Mouse (Mus musculus): Measurements from ENCODE around the gene Lin7b. TPM values are rescaled to one million over a fixed set of nuclear protein-coding genes. Genes with fewer than 3 reads are reported as not detected.
"Not testable (repeated sequence)": the region's sequence is repeated elsewhere in the genome, so short reads cannot be mapped to it uniquely, and the experiment has no call there.

Lin7b gene
- polyA plus RNA-seq, 1 experiment = 7.2 TPM

DNA sequence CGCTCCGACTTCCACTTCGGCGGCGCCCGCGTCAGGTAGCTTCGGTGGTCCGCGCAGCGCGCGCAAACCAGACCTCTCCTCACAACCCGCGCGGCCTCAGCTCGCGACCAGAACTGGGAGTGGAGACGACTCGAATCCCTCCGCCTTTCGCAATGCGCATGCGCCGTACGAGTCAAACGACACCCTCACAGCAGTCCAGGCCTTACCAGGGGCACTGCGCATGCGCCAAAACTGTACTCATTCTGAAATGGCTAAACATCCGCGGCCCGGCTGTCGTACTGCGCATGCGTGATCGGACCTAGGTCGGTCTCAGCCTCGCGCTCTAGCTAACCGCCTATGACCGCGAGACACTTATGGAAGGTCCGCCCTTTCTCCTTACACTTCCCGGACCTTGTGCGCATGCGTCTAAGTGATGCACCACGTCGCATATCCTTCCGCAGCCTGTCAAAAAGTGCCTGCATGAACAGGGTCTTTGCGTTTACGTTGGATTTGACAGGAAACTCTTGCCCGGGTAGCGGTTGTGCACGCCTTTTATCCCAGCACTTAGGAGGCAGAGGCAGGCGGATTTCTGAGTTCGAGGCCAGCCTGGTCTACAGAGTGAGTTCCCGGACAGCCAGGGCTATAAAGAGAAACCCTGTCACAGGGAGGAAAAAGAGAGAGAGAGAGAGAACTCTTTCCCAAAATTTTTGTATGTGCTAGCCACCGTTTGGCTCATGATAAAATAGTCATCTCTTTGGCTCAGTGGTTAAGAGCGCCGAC is 25.4 kb upstream of the Lin7b start, which contains the start of gene Snrnp70:
Gene Snrnp70, minus strand, starts transcription at position 165 of the 759 bp plus-strand sequence.
- DNase-seq (ENCODE audit: low read depth) = peak; percentile 97

DNA sequence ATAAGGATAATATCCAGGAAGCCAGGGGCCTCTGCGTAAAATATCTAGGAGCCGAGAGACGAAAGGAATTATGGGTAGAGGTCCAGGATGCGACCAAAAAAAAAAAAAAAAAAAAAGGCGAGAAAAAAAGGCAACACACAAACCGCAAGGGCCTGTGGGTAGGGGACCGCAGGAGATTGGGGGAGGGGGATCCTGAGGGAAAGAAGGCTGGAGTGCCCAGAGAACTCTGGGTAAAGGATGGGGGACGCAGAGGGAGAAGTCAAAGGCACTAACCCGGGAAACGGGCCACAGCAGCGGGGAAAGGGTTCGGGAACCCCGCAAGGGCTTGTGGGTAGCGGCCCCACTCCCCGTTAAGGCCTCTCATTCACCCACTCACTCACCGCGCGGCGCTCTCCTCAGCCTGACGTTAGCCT is 24.8 kb upstream of the Lin7b start:
- DNase-seq (ENCODE audit: low read depth) = no peak

DNA sequence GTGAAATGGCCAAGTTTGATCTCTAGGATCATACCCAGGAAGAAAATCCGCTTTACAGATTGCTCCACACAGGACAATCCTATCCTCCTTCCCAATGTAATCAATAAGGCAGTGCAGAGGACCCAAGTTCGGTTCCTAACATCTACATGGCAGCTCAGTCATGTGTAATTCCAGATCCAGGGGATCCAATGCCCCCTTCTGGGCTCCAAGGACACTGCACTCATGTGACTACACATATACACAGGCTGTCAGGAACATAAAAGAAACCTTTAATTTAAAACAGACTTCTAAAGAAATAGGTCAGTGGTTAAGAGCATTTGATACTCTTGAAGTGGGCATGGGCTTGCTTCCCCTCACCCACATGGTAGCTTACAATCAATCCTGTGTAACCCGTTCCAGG is 15.7 kb upstream of the Lin7b start:
- DNase-seq (ENCODE audit: low read depth) = no peak

DNA sequence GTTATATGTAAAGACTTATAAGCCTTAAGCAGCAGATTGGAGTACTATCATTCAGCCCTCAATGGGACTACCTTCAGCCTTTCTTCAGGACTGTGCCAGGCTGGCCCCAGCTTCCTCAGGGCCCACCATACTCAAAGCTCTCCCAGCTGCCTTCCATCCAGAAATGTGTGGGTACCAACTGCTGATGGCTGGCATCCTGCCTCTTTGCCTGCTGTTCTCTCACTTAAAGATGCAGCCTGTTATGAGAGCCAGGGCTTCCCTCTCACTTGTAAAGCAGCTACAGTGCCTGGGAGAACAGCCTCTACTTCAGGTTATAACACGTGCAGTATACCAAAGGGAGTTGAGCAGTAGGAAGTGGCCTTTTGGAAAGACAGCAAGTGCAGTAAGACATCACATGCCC is 5.7 kb upstream of the Lin7b start:
- no peak for DNase-seq (ENCODE audit: low read depth)

DNA sequence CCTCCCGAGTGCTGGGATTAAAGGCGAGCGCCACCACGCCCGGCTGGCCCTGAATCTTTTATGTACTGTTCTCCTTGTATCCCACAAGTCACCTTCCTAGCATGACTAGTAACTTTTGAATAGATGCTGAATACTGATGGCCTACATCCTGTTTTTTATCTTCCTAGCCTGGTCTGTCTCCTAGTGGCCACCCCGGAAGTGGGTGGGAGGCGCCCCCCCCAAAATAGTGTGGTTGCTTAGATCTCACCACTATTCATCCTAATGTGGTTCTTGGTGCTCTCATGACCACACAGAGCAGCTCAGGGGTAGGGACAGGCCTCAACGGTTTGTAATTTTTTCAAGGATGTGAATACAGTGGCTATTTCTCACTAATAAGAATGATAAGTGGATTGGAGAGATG is 4.2 kb upstream of the Lin7b start:
- DNase-seq (ENCODE audit: low read depth) = no peak

DNA sequence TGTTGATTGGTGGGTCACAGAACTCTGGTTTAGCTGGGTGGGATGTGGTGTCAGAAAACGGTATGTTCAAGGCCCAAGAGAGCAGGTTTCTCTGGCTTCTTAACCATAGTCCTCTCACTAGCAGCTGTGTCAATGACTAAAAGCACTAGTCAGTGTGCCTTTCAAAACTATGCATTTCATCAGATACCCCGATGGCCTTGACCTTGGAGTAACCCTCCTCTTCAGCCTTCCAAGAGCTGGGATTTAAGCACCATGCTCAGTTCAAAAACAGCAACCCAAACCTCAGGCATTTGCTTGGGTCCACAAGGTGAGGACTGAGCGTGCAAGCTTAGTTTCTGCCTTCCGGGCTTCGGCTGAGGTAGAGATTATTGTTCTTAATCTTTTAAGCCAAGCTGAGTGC is 2.0 kb upstream of the Lin7b start:
- no peak for DNase-seq (ENCODE audit: low read depth)

DNA sequence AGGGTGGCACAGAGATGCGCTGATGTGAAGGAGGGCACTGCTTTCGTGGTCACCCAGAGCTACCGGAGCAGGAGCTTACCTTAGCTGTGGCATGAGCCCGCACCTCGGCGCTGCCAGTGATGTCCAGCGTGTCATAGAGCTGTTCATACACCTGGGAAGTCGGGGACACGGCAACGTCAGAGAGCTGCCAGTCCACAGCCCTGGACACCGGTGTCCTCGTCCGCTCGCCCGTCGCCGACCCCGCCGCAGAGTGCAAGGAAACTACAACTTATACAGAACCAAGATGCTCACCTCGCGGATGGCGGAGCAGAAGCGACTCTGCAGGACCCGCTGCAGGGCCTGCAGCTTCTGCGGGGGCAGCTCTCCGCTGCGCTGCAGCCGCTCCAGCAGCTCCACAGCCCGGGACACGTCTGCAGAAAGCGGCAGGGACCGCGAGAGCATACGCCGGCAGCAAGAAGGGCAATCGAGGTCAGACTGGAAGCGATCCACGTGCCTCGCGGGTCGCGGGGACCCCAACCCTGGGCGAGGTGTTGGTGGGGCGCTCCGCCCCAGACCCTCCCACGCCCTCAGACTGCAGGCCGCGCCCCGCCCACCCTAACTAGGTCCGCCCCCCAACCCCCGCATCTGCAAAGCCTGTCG is 428 bp downstream of the Lin7b start:
- DNase-seq (ENCODE audit: low read depth) = no peak

DNA sequence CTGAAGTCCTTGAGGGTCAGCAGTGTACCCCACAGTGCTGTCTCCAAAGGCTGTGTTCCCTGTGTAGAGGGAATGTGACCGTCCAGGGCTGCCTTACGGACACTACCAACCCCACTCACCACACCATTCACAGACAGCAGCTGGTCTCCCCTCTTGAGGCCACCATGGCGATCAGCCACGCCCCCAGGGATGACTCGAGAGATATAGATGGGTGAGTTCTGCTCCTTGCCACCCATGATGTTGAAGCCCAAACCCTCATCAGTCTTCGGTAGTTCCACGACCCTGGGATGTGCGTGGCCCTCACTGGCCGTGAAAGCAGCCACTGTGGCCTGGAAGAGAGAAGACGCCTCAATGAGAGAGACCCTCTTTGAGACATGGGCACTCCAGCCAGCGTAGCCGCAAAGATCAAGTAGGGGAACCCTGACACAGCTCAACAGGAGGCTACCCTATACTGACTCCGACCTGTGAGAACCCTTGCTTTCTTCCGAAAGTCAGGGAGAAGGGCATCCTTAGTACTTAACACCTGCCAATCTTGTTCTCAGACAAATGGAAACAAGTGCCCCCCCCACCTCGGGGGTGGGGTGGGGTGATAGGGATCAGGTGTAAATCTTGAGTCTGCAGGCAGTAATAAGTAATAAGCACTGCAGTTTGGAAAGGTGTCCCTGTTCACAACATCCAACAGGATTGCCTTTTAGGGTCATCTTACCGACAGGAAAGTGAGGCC is 1.2 kb downstream of the Lin7b start:
- DNase-seq (ENCODE audit: low read depth) = no peak

DNA sequence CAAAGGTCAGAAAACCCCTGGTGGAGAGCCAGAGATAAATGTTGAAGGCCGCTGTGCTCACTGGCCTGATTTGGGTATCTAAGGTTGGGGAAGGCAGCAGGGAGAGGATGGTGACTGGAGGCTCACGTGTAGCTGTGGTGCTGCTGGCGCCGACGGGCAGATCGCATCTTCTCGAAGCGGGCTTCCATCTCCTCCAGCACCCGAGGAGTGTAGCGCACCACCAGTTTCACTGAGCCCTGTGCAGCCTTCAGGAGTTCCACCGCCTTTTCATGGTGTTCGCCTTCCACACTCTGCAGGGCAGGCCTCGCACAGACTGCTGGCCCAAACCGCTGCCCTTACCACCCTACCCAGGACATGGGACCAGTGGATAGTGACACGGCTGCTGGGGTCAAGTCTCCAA is 2.2 kb downstream of the Lin7b start:
- no peak for DNase-seq (ENCODE audit: low read depth)

DNA sequence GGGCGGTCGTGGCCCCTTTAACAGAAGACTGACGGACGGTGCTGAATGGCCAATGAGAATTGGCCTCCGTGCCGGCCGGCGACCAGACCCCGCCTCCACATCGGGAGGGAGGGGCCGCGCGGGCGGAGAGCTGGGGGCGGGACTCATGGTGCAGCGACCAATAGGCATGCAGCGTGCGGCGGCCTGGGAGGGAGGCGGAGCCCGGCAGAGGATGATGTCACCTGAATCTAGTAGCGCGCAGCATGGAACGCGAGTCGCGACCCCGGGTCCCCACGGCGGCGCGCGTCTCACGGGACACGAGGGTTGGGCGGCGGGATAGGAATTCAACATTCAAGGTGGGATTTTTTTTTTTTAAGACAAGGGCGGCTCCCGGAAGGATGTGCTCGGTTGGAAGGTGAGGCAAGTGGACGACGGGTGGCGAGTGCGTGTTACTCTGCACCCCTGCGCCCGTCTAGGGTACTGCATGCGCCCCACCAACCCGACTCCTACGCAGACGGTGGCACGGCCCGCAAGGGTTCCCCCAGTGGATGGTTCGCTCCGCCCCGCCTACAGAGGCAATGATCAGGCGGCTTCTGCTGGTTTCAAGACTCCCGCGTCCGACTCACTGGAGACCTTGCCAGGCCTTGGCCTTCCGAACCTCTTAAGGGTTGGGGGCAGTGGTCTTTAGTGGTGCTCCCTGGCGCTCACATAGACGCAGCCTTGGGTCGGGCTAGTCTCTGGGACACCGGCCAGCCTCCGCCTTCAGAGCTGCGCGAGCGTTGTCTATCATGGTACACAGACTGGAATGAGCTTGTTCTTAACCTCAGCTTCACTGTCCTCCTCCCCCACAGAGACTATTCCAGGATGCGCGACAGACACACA is 3.1 kb downstream of the Lin7b start:
- peak; percentile 38 for DNase-seq (ENCODE audit: low read depth)

DNA sequence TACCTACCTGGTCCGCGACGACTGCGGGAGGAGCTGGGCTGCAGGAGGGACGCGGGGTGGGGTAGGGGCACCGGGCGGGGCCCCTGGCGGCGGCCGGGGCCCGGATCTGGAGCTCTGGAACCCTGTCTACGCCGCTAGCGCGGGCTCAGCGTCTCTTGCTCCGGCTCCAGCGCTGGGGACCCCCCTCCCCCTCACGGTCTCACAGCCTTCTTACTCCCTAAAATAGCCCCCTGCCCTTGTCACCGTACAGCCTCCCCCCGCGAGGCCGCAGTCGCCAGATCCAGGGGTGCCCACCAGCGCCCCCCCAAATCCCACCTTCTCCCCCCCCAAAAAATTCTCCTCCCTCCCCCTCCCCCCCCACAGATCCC is 3.7 kb downstream of the Lin7b start, which contains the start of gene Ppfia3:
Gene Ppfia3, minus strand, starts transcription at position 368 of the 368 bp plus-strand sequence.
- DNase-seq (ENCODE audit: low read depth) = no peak

DNA sequence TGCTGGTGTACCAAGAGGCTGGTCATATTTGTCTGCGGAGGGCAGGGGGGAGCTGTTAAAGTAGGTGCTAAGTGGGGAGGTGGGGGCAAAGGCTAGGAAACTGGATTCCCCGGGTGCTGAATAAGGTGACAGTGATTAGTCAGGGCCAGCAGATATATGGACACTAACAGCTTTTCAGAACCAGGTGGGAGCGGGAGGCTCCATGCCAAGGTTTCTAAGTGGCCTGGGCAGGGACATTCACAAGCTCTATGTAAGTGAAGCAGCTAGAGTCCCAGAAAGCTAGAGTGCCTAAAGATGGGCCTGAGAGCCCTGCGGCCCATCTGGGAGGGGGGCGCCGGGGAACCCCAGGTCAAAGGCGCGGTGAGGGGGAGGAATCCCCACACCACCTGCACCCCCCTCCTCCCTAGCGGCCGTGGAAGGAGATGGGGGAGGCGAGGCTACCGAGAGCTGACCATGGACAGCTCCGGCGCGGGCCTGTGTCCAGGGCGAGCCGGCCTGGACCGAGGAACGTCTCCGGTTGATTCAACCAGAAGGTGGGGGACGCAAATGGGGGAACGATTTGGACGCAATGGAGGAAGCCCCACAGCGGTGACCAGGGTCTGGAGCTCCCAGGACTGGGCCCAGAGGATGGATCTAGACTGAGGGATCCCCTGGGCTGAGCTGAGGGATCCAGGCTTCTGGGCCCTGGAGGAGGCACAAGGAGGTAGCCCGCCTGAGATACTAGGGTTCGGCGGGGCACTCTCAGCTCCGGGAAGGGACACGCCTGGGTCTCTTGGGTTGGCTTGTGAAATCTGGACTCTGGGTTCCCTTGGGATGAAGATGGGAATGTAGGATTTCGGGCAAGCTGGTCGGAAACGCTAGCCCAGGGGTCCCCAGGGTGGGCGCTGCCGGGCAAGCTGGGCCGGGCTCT is 4.4 kb downstream of the Lin7b start:
- no peak for DNase-seq (ENCODE audit: low read depth)

DNA sequence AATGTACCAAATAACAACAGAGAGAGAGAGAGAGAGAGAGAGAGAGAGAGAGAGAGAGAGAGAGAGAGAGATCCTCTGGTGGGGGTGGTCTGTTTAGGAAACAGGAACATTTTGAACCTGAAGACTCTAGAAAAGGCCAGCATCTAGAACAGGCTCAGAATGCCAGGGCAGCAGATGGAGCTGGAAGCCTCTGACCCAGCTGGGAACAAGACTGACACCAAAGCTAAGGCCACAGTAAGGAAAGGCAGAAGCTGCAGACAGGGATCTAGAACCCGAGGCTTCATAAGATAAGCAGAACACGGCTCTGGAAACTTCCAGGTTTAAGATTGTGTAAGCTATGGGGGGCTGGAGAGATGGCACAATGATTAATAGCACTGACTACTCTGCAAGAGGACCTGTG is 6.4 kb downstream of the Lin7b start:
- no peak for DNase-seq (ENCODE audit: low read depth)

DNA sequence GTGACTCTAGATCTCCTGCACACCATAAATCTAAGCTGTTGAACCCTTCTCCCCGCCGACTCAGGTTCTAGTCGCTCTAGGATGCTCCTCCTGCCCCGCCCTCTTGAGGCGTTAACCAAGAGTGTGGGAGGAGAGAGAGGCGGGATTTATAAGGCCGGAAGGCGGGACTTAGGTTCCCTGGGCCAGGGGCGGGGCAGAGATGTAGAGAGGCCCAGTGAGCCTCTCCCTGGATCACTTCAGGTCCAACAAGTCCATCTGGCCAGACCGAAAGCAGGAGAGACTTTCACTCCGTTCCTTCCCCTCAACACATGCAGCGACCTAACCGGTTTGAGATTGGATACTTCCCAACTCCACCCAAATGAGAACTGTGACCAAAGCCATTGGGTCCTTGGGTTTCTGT is 7.6 kb downstream of the Lin7b start:
- no peak for DNase-seq (ENCODE audit: low read depth)

DNA sequence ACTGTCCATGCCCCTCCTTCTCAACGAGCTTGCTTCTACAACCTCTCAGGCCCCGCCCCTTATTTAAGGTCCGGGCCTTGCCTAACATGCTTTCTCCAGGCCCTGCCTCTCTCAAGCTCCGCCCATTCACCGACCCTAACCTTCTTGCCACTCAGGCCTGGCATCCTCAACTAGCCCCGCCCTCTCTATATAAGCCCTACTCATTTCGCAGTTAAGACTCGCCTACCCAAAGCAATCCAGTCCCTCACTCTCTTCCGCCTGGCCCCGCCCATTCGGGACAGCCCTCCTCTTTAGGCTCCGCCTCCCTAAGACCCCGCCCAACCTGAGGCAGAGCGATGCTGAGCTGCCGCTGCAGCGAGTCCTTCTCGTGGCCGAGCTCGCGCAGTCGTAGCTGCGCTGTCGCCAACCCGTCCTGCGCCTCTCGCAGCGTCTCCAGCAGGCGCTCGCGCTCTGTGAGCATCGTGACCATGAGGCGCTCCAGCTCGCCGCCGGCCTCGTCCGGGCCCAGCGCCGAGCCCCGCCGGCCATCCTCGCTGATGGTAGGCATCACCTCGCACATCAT is 9.1 kb downstream of the Lin7b start:
- DNase-seq (ENCODE audit: low read depth) = no peak

DNA sequence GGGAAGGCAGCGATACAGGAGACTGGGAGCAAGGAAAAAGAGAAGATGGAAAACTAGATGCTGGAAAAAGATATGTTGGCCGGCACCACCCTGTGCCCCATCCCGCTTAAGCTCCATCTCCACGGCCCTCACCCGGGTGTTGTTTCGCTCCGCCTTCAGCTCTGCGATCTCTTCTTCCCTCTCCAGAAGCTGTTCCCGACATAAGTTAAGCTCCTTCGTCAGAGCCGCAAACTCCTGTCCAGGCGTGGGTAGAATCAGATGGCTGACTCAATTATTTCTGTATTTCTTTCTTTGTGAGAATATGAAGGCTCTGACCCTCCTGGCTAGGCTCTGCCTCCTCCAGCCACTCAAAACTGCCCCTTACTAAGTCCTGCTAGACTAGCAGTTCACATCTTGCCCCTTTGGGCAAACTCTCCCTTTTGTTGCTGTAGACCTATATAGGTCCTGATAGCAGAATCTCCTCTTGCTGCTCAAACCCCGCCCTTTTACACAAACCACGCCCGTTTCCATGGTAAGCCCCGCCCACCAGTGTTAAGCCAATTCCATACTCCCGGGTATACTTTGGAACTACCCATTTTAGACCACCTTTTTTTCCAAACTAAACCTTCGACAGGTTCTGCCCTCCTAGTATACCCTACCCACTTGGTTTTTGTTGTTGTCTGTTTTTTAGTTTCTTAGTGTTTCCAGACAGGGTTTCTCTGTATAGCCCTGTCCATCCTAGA is 9.8 kb downstream of the Lin7b start:
- DNase-seq (ENCODE audit: low read depth) = no peak

DNA sequence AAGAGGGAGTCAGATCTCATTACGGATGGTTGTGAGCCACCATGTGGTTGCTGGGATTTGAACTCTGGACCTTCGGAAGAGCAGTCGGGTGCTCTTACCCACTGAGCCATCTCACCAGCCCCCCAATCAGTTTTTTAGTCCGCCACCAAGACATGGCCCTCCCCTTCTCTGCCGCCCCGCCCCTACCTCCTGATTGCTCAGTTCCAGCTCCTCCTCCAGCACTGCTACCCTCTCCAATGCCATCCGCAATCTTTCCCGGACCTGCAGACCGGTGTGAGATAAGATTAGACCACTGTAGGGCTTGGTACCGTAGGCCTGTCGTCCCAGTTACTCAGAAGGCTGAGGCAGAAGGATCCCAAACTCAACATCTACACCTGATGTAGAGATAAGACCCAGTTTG is 11.3 kb downstream of the Lin7b start:
- not testable (repeated sequence) for DNase-seq (ENCODE audit: low read depth)

DNA sequence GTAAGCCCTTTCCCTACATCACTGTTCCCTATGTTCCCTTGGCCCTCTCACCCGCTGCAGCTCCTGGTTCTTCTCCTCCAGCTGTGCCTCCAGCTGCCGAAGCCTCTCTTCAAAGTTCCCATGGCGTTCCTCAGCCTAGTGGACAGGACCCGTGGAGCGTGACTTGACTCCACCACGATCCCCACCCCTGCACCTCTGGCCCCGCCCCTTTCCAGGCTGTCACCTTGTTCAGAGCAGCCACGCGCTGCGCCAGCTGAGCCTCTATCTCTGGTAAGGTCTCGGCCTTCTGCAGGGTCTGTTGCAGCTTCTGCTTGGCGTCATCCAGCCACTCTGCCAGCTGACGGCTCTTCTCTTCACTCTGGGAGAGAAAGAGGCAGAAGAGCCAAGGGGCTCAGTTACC is 14.3 kb downstream of the Lin7b start:
- DNase-seq (ENCODE audit: low read depth) = no peak

DNA sequence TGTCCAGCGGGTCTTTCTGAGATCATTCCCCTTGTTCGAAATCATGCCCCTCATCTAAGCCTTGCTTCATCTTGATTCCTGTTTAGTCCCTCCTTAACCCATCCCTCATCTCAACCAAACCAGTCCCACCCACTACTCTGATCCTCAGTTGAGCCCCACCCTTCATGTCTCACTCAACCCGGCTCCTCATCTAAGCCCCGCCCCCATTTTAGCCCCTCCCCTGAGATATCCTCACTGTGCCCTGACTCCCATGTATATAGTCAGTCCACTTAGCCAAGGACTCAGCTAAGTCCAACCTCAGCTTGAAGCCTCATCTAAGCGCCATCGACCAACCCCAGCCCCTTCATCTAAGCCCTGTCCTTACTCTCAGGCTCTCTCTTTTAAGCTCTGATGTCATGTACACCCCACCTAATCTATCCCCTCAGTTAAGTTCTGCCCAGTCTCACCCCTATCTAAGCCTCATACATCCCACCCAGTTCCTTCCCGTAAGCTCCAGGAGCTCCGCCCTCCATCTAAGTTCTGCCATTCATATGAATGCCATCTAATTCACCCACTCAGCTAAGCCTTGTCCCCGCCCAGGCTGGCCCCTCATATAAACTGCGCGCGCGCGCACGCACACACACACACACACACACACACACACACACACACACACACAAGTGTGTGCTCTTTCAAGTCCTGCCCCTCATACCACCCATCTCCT is 14.9 kb downstream of the Lin7b start:
- no peak for DNase-seq (ENCODE audit: low read depth)

All from gonadal fat pad, adult 2 months (tissue).